Mouse (Mus musculus): ENCODE measurements around the gene Wdr66.
A peak's percentile ranks its signal among the peaks of the same experiment; 100 is the strongest.

The Wdr66 gene

DNA sequence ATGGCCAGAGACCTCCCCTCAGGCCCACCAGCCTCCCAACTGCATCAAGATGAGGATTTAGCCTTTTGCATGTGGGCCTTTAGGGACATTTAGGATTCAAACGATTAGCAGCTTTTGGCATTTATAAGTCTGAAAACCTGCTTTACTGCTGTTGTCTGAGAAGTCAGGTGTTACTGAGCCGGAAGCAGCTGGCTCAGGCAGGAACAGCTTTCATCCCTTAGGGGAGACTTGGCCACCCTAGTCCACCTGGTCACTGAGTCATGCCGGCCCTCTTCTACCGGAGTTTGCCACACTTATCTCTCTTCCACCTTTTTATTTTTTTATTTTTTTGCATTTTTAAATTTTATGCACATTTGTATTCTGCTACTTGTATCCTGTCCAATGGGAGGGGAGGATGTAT lies 105.4 kb downstream of the Wdr66 start:
- DNase-seq (ENCODE audit: low spot score in 2 of 2), result no peak

DNA sequence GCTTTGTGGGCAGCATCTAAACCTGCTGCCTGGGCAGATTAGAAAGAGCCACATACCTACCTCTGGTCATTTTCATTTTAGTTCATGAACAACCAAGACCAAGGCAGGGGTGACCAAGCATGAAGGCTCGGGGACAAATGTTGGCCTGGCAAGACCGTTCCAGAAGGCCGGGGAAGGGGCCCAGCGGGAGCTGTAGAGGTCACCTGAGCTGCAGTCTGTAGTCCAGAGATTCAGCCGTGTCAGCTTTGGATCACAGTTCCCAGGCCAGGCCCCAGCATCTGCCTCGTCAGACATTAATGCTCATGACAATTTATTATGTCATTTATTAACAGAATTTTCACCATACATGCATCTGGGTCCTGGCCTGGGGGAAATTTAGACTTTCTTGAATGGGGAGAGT lies 107.5 kb downstream of the Wdr66 start:
- DNase-seq (ENCODE audit: low spot score in 2 of 2), result no peak

DNA sequence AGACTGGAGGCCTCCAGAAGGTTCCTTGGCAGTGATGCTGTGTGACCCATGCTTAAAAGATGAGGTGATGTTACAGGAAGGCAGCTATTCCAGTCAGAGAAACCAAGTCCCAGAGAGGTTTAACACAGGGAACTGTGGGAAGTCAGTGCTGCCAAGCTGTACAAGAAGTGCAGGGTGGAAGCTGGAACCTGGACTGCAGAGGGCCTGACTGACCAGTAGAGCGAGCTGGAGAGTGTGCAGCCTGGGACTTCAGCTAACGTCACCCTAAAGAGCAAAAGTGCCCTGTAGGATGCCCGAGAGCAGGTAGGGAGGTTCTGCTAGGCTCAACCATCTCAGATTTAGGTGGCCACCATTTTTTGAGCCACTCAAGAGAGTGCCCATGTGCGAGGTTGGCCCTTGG lies 111.0 kb downstream of the Wdr66 start:
- no peak for DNase-seq (ENCODE audit: low spot score in 2 of 2)

DNA sequence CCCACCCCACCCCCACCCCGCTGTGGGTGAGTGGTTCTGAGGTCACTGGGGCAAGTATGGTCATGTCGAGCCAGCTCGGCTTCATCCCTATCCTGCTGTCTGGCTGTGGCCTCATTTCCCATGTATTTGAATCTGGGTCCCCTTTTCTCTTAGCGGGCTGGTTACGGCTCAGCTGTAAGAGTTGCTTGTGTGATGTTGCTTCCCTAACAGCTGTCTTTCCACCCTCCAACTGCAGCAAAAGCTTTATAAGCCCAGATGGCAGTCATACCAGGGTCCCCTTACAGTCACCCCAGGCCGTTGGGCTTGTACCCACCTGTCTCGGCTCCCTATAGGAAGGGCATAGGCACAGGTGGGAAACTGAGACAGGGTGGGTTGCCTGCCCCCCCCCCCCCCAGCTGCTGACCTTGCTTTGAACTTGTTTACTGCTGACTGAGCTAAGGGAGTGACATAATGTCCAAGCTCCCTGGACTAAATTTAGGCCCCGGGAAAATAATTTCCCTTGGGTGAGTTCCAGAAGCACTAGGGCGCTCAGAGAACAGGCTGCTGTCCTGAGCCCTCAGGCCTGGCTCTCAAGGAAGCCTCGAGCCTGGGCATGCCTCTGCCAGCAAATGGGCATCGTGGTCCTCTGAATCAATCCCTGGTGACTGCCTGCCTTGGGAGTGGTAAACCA lies 112.5 kb downstream of the Wdr66 start:
- DNase-seq (ENCODE audit: low spot score in 2 of 2), result no peak

DNA sequence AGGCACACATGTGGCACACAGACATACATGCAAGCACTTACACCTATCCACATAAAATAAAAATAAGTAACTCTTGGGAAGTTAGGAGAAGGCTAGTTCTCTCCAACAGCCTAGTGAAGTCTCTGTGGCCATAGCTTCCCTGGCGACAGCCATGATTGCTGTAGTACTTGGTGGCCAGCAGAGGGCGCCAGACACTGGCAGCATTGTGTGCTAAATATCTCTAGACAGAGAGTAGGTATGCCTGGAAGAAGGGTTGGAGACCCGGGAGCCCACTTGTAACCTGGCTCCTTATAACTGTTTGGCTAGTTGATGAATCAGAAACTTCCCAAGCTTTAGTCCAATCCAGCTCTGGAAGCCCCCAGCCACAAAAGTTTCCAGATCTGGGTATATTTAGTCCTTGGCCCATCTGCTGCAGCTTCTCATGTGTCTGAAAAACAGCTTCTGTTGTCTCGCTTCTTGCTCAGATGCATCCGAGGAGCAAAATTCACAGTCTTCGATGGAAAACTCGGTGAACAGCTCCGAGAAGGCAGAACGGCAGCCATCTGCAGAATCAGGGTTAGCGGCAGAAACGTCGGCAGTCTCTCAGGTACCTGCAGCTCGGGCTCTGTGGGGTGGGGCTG lies 117.1 kb downstream of the Wdr66 start:
- DNase-seq (ENCODE audit: low spot score in 2 of 2), result peak in 1 of 2 experiments; percentile 78

- DNase-seq (ENCODE audit: low spot score in 2 of 2), result no peak
Measured at GRCm38 (mm10) chr5:123370049-123370448, 118.1 kb downstream of the Wdr66 start.

DNA sequence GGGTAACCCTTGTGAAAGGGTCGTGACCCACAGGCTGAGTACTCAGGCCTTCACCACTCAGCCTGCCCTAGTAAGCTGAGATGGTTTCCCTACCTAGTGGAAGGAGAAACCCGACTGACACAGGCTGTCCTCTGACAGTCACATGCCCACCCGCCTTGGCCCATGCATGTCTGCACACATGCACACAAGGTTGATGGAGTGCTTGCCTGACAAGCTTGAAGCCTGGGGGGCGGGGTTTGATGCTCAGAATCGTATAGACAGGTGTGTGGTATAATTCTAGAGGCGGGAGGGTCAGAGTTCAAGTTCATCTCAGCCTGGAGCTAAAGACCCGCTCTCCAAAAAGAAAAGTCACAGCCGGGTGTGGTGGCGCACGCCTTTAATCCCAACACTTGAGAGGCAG lies 123.4 kb downstream of the Wdr66 start:
- DNase-seq (ENCODE audit: low spot score in 2 of 2), result no peak

DNA sequence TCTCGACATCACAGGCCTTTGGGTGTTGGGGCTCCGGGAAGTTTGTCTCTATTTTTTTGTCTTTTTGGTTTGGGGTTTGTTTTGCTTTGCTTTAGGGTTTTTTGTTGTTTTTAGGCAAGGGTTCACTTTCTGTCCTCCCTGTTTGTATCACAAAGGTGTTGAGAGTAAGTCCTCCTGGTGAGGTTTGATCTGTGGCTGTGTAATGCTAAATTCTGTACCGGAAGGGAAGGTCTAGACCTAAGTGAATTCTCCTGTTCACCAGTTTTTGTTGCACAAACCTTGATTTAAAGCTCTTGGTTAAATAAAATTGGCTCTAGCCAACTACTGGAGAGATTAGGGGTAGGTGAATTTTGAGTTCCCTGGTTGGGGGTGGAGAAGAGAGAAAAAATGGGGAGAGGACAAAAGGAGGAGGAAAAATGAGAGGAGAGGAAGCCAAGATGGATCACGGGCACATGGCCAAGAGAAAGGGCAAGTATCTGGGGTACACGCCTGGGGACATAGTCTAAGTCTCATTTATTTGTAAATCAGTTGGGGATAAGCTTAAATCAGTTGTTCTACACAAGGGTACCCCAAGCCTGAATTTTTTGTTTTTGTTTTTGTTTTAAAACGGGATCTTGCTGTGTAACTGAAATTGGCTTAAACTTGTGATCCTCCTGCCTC lies 124.0 kb downstream of the Wdr66 start:
- DNase-seq (ENCODE audit: low spot score in 2 of 2), result no peak

GRCm38 (mm10) chr5:123376569-123376968 lies 124.7 kb downstream of the Wdr66 start:
- peak; percentile 88 to 90 for DNase-seq (ENCODE audit: low spot score in 2 of 2)

All from right cerebral cortex, postnatal 10 days (tissue).